Mouse (Mus musculus) telencephalon, adult 2 months (tissue): ENCODE measurements around the gene Gm826.

Experiments
- DNase-seq: peaks from one replicate; pipeline ENCODE4 v3.0.0-alpha.2; 2011; ENCODE audit warnings: low read depth, low spot score

Gm826 gene

GRCm38 (mm10) chr2:160354319-160354718 is 20.4 kb upstream of the Gm826 start:
- DNase-seq: no peak

- no peak for DNase-seq
These were observed 19.6 kb upstream of the Gm826 start for GRCm38 (mm10) chr2:160353581-160353980.

DNA sequence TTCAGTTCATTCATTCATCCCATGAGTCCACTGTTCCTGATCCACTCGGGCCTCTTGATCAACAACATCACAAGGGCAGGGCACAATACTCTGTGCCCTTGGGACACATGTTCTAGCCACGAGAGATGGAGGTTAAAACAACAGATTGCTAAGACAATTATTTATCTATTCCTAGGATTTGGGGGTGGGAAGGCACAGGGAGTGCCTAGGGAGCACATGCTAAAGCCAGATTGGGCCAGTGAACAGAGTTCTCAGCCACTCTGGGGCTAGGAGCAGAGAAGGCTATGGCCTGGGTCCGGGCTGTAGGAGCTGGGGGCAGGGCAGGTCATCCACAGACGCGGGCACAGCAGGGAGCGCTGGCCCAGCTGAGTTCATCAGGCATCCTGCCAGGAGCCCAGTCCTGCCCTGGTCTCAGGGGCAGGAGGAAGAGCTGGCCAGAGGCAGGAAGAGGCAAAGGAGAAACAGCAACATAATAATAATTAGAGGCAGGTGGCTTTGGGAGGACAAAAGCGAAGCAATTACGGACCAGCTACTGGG is 17.1 kb upstream of the Gm826 start:
- DNase-seq: no peak

GRCm38 (mm10) chr2:160349578-160349977 is 15.6 kb upstream of the Gm826 start:
- no peak for DNase-seq

GRCm38 (mm10) chr2:160348796-160349195 is 14.8 kb upstream of the Gm826 start:
- no peak for DNase-seq

- no peak for DNase-seq
These were observed 14.2 kb upstream of the Gm826 start for GRCm38 (mm10) chr2:160348072-160348604.

DNA sequence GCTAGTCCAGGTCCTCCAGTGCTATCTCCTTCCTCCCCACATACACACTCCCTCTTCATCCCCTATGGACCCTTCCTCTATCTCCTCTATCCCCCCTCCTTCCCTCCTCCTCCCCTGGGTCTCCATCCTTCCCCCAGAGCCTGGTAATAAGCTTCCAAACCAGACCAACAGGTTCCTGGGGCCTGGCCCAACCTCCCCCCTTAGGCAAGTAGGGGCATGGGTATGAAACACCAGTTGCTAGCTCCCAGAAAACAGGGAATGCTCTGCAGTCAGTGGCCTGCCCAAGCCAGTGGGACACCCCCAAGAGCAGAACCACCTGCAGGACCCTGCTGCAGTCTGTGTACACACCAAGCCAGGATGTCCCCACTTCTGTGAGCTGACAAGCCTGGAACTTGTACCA is 11.7 kb upstream of the Gm826 start:
- no peak for DNase-seq

GRCm38 (mm10) chr2:160340121-160340520 is 6.2 kb upstream of the Gm826 start:
- no peak for DNase-seq

- no peak for DNase-seq
These were observed 5.6 kb upstream of the Gm826 start for GRCm38 (mm10) chr2:160339595-160339994.

GRCm38 (mm10) chr2:160336053-160336452 is 2.1 kb upstream of the Gm826 start:
- no peak for DNase-seq

GRCm38 (mm10) chr2:160335043-160335442 is 1.1 kb upstream of the Gm826 start:
- no peak for DNase-seq

GRCm38 (mm10) chr2:160332516-160333325 is 1.2 kb downstream of the Gm826 start:
- no peak for DNase-seq

DNA sequence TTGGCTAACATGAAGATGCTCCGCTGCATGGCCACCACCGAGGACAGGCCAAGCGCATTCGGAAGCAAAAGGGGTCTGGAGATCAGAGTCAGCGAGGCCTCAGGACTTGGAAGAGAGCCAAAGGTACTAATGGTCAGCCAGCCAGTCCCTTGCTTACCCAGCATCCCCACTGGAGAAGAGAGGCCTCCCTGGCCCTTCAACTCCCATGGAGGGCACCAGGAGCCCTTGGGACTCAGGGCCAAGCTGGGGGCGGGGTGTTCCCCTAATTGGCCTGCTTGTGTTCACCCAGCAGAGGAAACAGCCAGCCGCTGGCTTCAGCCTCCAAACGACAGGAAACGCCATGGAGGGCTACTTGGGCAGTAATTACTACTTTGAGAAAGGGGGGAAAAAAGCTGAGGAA is 5.1 kb downstream of the Gm826 start:
- no peak for DNase-seq

GRCm38 (mm10) chr2:160327716-160328115 is 6.2 kb downstream of the Gm826 start:
- no peak for DNase-seq

DNA sequence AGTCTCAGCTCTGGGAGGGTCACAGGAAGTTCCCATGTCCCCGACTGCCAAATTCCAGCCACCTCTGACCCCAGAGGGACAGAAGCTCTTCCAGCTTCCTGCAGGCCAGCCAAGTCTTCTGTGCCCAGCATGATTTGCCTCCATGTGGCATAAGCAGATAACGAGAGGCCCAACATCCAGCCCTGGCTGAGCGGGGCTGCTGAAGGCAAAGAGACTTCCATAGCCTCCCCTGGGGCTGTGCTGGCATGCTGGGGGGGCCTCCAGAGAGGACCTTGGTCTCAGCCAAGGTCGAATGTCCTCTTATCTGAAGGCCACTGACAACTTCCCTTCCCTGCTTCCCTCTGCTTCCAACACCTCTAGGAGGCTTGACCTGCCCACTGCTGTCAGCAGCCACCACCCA is 6.8 kb downstream of the Gm826 start:
- DNase-seq: no peak

GRCm38 (mm10) chr2:160325105-160325644 is 8.8 kb downstream of the Gm826 start:
- no peak for DNase-seq

GRCm38 (mm10) chr2:160321829-160322228 is 12.1 kb downstream of the Gm826 start:
- no peak for DNase-seq

GRCm38 (mm10) chr2:160318255-160318654 is 15.7 kb downstream of the Gm826 start:
- DNase-seq: no peak

DNA sequence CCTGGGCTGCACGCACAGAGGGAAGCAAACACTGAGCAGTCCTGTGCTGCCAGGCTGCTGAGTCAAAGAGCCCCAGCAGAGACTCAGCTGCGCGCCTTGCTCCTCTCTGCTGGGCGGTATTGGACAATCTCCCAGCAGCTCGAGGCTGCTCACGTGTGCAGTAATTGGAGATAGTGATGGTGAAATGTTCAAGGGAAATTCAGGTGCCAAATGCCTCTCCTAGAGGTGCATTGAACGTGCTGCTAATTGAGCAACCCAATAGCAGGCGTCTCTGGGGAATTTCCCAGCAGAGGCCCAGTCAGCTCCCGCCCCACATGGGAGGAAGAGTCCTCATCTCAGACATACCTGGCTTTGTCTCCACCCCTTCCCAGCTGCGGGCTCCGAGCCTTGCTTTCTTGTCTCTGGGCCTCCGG is 20.4 kb downstream of the Gm826 start:
- DNase-seq: no peak

- no peak for DNase-seq
These were observed 28.9 kb downstream of the Gm826 start for GRCm38 (mm10) chr2:160305070-160305469.

GRCm38 (mm10) chr2:160303992-160304391 is 30.0 kb downstream of the Gm826 start:
- no peak for DNase-seq

- DNase-seq: no peak
These were observed 31.9 kb downstream of the Gm826 start for GRCm38 (mm10) chr2:160302013-160302412.

- no peak for DNase-seq
These were observed 35.4 kb downstream of the Gm826 start for GRCm38 (mm10) chr2:160298586-160298985.
